Mouse (Mus musculus): Measurements from ENCODE around the gene Vmn1r67. TPM values are rescaled to one million over a fixed set of nuclear protein-coding genes. Genes with fewer than 3 reads are reported as not detected.

The Vmn1r67 gene
- polyA plus RNA-seq (2016; fragmentation: Nextera tagmentation; extraction: Ambion mirVana): not detected in 2 replicates

- H3K9ac ChIP-seq: no peak within 1 kb of the TSS
- H3K9me3 ChIP-seq: peaks cover 15% of the 10 kb centered on the region; the same call in 1 of the 2 replicates
- H3K36me3 ChIP-seq: no peaks in the 10 kb centered on the region
- H3K27ac ChIP-seq: no peak within 1 kb of the TSS
- H3K4me3 ChIP-seq: no peak within 1 kb of the TSS
- no peaks in the 10 kb centered on the region for H3K27me3 ChIP-seq (replicated peaks)
- H3K4me2 ChIP-seq (replicated peaks): no peak within 1 kb of the TSS
- H3K4me1 ChIP-seq: no peaks in the 10 kb centered on the region
- no peak for ATAC-seq (ENCODE audit: low FRiP score, low read depth)
These were observed at the start of gene Vmn1r67 for GRCm38 (mm10) chr7:10443031-10443430. Gene Vmn1r67, plus strand, starts transcription at chr7:10443331.

GRCm38 (mm10) chr7:10458166-10458565, 15.0 kb downstream of the Vmn1r67 start:
- Histone ChIP-seq H3K27me3 (replicated peaks) (no peaks in the 10 kb centered on the region), H3K9ac (no peak overlapping the region), H3K4me2 (replicated peaks) (no peak overlapping the region), H3K4me3 (no peak overlapping the region), H3K4me1 (no peaks in the 10 kb centered on the region), H3K9me3 (0 out of 2 replicates have a peak, but pooled peaks cover 12% of the 10 kb centered on the region), H3K27ac (no peak overlapping the region), H3K36me3 (no peaks in the 10 kb centered on the region)
- 74% methylated on average over 3 of the region's 3 CpGs for WGBS
- no peak for ATAC-seq (ENCODE audit: low FRiP score, low read depth)

GRCm38 (mm10) chr7:10479813-10480212, 36.7 kb downstream of the Vmn1r67 start:
- H3K27ac ChIP-seq: no peak overlapping the region
- no peak overlapping the region for H3K4me3 ChIP-seq
- no peak for ATAC-seq (ENCODE audit: low FRiP score, low read depth)
- H3K9ac ChIP-seq: no peak overlapping the region
- H3K36me3 ChIP-seq: no peaks in the 10 kb centered on the region
- H3K27me3 ChIP-seq (replicated peaks): no peaks in the 10 kb centered on the region
- no peak overlapping the region for H3K4me2 ChIP-seq (replicated peaks)
- no peaks in the 10 kb centered on the region for H3K4me1 ChIP-seq
- H3K9me3 ChIP-seq: no peaks in the 10 kb centered on the region

GRCm38 (mm10) chr7:10480588-10481233, 37.6 kb downstream of the Vmn1r67 start:
- H3K4me1 ChIP-seq: no peaks in the 10 kb centered on the region
- H3K4me3 ChIP-seq: no peak overlapping the region
- no peak overlapping the region for H3K27ac ChIP-seq
- H3K36me3 ChIP-seq: no peaks in the 10 kb centered on the region
- peak; percentile 72; the same call in 1 of the 2 replicates for ATAC-seq (ENCODE audit: low FRiP score, low read depth)
- H3K4me2 ChIP-seq (replicated peaks): peak overlapping the region; percentile 23; the same call in 1 of the 2 replicates
- H3K9me3 ChIP-seq: no peaks in the 10 kb centered on the region
- 64% methylated on average over 18 of the region's 18 CpGs for WGBS
- H3K27me3 ChIP-seq (replicated peaks): no peaks in the 10 kb centered on the region
- no peak overlapping the region for H3K9ac ChIP-seq

DNA sequence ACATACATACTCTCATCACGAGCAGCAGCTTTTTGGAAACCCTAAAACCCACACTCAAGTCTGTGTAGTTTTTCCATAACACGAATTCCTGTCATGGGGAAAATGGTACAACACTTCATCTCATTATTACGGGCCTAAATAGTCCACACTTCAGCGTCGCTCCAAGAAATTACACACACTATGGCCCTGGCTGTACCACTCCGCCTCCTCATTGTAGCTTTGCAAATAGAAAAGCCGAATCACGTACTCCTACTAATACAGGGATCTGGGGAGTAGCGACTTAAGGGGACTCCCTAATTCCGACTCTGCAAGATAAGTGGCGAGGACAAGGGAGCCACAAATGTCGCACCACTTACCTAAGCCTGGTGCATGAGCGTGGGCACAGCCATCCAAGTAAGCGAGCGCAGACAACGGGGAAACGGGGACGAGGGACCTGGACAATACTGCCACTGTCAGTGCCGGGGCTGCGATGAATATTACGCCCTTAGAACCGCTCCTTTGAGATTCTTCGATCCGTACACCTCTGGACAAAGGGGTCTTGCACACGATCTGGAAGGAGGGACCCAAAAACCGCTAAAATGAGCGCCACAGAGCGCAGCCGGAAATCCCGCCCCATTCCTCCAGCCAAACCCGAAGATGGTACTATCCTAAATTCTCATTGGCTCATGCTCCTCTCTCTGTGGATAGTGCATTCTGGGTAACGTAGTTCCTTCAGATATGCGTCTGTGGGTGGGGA, 51.8 kb downstream of the Vmn1r67 start, which contains the start of gene Zik1:
Gene Zik1 (minus strand): TSS at position 609 of the 736 bp plus-strand sequence.
- H3K4me2 ChIP-seq (replicated peaks): peak within 1 kb of the TSS; percentile 77
- 2% methylated on average over 33 of the region's 33 CpGs for WGBS
- no peaks in the 10 kb centered on the region for H3K27me3 ChIP-seq (replicated peaks)
- H3K4me1 ChIP-seq: peaks cover 7% of the 10 kb centered on the region; the same call in 1 of the 2 replicates
- no peaks in the 10 kb centered on the region for H3K9me3 ChIP-seq
- H3K27ac ChIP-seq: no peak within 1 kb of the TSS
- H3K9ac ChIP-seq: peak within 1 kb of the TSS; percentile 70
- H3K36me3 ChIP-seq: peaks cover 27% of the 10 kb centered on the region
- peak within 1 kb of the TSS; percentile 66 for H3K4me3 ChIP-seq
- ATAC-seq (ENCODE audit: low FRiP score, low read depth): peak; percentile 99

GRCm38 (mm10) chr7:10495578-10495977, 52.4 kb downstream of the Vmn1r67 start:
- Histone ChIP-seq H3K27ac (no peak overlapping the region), H3K4me1 (peaks cover 7% of the 10 kb centered on the region; the same call in 1 of the 2 replicates), H3K9ac (no peak overlapping the region), H3K36me3 (peaks cover 21% of the 10 kb centered on the region), H3K9me3 (no peaks in the 10 kb centered on the region), H3K4me3 (0 out of 2 replicates have a peak overlapping the region, but pooled peaks have one; percentile 66), H3K4me2 (replicated peaks) (peak overlapping the region; percentile 77), H3K27me3 (replicated peaks) (no peaks in the 10 kb centered on the region)
- 39% methylated on average over 6 of the region's 6 CpGs for WGBS
- no peak for ATAC-seq (ENCODE audit: low FRiP score, low read depth)

Other genes starting within 250 kb of the Vmn1r67 start
- gene Vmn1r66, start 165.3 kb upstream of the Vmn1r67 start, polyA plus RNA-seq (2016; fragmentation: Nextera tagmentation; extraction: Ambion mirVana): not detected in 2 replicates
- 35.6 and 37.4 TPM in 2 replicates for gene Zik1, start 52.1 kb downstream of the Vmn1r67 start, polyA plus RNA-seq (2016; fragmentation: Nextera tagmentation; extraction: Ambion mirVana)
- gene Vmn1r68, start 115.2 kb downstream of the Vmn1r67 start, polyA plus RNA-seq (2016; fragmentation: Nextera tagmentation; extraction: Ambion mirVana): not detected in 2 replicates
- gene Vmn1r69, start 170.3 kb downstream of the Vmn1r67 start, polyA plus RNA-seq (2016; fragmentation: Nextera tagmentation; extraction: Ambion mirVana): not detected in 2 replicates
- gene Vmn1r70, start 188.2 kb downstream of the Vmn1r67 start, polyA plus RNA-seq (2016; fragmentation: Nextera tagmentation; extraction: Ambion mirVana): not detected in 2 replicates
- not detected in 2 replicates for gene Nlrp4b, start 244.5 kb downstream of the Vmn1r67 start, polyA plus RNA-seq (2016; fragmentation: Nextera tagmentation; extraction: Ambion mirVana)

Data from neural tube, embryonic 12.5 days (tissue).